Mouse (Mus musculus): Measurements from ENCODE around the gene Zbtb45. TPM values are rescaled to one million over a fixed set of nuclear protein-coding genes. Genes with fewer than 3 reads are reported as not detected.

The Zbtb45 gene
- 10 to 100 TPM; 34.0 to 35.8 TPM for total RNA-seq (2021)
- long read RNA-seq, experiment 1, transcript Zbtb45-201 (3 exons, 2,171 nt): major isoform, 17 of 56 reads
- long read RNA-seq, experiment 1, partial matches to known transcripts: 6 of 56 reads
- long read RNA-seq, experiment 1, other reads (novel, unspliced or antisense): 29 of 56 reads
- long read RNA-seq, experiment 2, transcript Zbtb45-201 (3 exons, 2,171 nt): major isoform, 18 of 49 reads
- long read RNA-seq, experiment 2, partial matches to known transcripts: 7 of 49 reads
- long read RNA-seq, experiment 2, other reads (novel, unspliced or antisense): 22 of 49 reads

GRCm38 (mm10) chr7:13010005-13010908 lies at the start of gene Zbtb45:
Gene Zbtb45, minus strand, starts transcription at chr7:13010034.
- no peak for DNase-seq (ENCODE audit: extremely low spot score in 1 of 2, low spot score in 2 of 2)
- peak within 1 kb of the TSS; percentile 99 for H3K27ac ChIP-seq
- TF ChIP-seq CTCF (IDR thresholded peaks at IDR 0.05): no peak
- H3K4me3 ChIP-seq: peak within 1 kb of the TSS; percentile 83
- intact Hi-C loops (cut with DNase I): no loop called here

DNA sequence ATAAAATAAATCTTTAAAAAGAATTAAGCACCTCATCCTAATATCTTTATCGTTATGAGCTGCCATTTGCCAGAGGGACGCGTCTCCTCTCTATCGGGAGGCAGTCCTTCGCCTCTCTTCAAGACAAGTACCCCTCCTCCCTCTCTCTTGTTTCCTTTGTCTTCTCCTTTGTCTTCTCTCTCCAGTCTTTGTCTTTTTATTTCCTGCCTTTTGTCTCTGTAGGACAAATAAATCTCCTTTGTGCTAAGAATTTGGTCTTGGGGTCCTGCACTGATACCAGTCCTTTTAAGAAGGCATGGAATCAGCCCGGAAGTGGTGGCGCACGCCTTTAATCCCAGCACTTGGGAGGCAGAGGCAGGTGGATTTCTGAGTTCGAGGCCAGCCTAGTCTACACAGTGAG lies 49.7 kb upstream of the Zbtb45 start:
- H3K4me3 ChIP-seq: no peak overlapping the region
- intact Hi-C loops (cut with DNase I): loop anchor here (5.0 kb wide), 3 partner anchors 218 to 453 kb away; partner anchors contain the start of genes Lig1, Zfp329 and Zswim9
- no peak for DNase-seq (ENCODE audit: extremely low spot score in 1 of 2, low spot score in 2 of 2)
- no peak for TF ChIP-seq CTCF (IDR thresholded peaks at IDR 0.05)
- no peak overlapping the region for H3K27ac ChIP-seq

DNA sequence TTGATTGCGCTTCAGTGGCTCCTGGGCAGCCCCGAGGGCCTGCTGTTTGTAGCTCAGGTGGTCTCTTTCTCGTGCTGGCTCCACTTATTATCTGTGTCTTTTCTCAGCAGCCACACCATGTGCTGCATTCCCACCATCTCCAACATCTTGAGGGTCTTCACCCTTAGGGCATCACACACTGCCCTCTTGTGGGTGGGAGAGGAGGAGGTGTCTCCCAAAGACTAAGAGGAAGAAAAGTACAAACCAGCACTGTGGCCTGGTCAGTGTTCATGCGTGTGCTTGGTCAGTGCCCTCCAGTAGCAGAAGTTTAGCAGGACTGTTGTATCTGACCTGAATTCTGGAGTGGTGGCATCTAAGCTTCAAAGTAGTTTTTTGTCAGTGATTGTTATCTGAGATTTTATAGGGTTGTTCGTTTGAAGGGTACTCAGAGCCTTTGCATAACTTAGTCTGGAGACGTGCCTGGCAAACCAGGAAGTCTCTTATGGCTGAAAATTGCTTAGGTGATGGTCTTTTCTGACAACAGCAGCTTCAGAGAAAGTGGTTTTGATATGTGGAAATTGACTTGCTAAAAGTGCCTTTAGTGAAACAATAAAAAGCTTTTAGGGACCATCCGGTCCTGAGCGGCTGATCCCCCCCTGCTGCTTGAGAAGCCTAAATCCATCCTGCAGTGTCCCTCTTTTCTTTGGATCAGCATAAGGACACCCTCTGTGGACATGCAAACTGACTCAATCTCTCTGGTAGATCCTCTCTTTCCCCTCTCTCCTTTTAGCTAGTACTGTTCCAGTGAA lies 47.3 kb upstream of the Zbtb45 start:
- DNase-seq (ENCODE audit: extremely low spot score in 1 of 2, low spot score in 2 of 2): no peak
- intact Hi-C loops (cut with DNase I): loop anchor here (5.0 kb wide), 3 partner anchors 220 to 455 kb away; partner anchors contain the start of genes Lig1, Zfp329 and Zswim9

GRCm38 (mm10) chr7:13054287-13055010 lies 44.6 kb upstream of the Zbtb45 start, which contains the start of gene Mzf1:
Gene Mzf1, minus strand, starts transcription at chr7:13054764.
- Histone ChIP-seq H3K27ac (peak within 1 kb of the TSS; percentile 99), H3K4me3 (peak within 1 kb of the TSS; percentile 66)
- DNase-seq (ENCODE audit: extremely low spot score in 1 of 2, low spot score in 2 of 2): peak; percentile 91 to 96
- intact Hi-C loops (cut with DNase I): loop anchor here (2.0 to 5.0 kb wide), 6 partner anchors 46 to 572 kb away; partner anchors contain the start of genes Lig1, Rps5, Zfp329 and Zswim9
- TF ChIP-seq CTCF (IDR thresholded peaks at IDR 0.05): no peak; the same call in none of the 2 replicates

More for the DNA sequence above, 47.3 kb upstream of the Zbtb45 start:
- Histone ChIP-seq H3K4me3 (no peak overlapping the region), H3K27ac (no peak overlapping the region)
- TF ChIP-seq CTCF (IDR thresholded peaks at IDR 0.05): no peak; the same call in none of the 2 replicates

GRCm38 (mm10) chr7:13053961-13054286 lies 44.1 kb upstream of the Zbtb45 start:
- intact Hi-C loops (cut with DNase I): loop anchor here (2.0 to 5.0 kb wide), 3 partner anchors 45 to 572 kb away; partner anchors contain the start of gene Rps5
- Histone ChIP-seq H3K27ac (peak overlapping the region; percentile 99), H3K4me3 (peak overlapping the region; percentile 66)
- no peak for TF ChIP-seq CTCF (IDR thresholded peaks at IDR 0.05)
- DNase-seq (ENCODE audit: extremely low spot score in 1 of 2, low spot score in 2 of 2): no peak

- TF ChIP-seq CTCF (IDR thresholded peaks at IDR 0.05): no peak
- DNase-seq (ENCODE audit: extremely low spot score in 1 of 2, low spot score in 2 of 2): no peak
- Histone ChIP-seq H3K4me3 (peak overlapping the region; percentile 66), H3K27ac (no peak overlapping the region; the same call in 1 of the 2 replicates)
- intact Hi-C loops (cut with DNase I): loop anchor here (5.0 kb wide), 2 partner anchors 131 to 571 kb away; partner anchors contain the start of gene Rps5
Observed at GRCm38 (mm10) chr7:13053501-13053900, 43.7 kb upstream of the Zbtb45 start.

GRCm38 (mm10) chr7:13053001-13053400 lies 43.2 kb upstream of the Zbtb45 start:
- H3K27ac ChIP-seq: no peak overlapping the region
- intact Hi-C loops (cut with DNase I): loop anchor here (5.0 kb wide), 2 partner anchors 131 to 571 kb away; partner anchors contain the start of gene Rps5
- H3K4me3 ChIP-seq: no peak overlapping the region
- DNase-seq (ENCODE audit: extremely low spot score in 1 of 2, low spot score in 2 of 2): no peak
- no peak for TF ChIP-seq CTCF (IDR thresholded peaks at IDR 0.05)

GRCm38 (mm10) chr7:13046084-13046483 lies 36.2 kb upstream of the Zbtb45 start:
- Histone ChIP-seq H3K27ac (no peak overlapping the region), H3K4me3 (no peak overlapping the region)
- TF ChIP-seq CTCF (IDR thresholded peaks at IDR 0.05): peak; percentile 66
- DNase-seq (ENCODE audit: extremely low spot score in 1 of 2, low spot score in 2 of 2): no peak
- intact Hi-C loops (cut with DNase I): loop anchor here (2.0 kb wide), 1 partner anchor 37 kb away; no protein-coding TSS in a partner anchor

GRCm38 (mm10) chr7:13044254-13044625 lies 34.4 kb upstream of the Zbtb45 start:
- peak overlapping the region; percentile 53 for H3K4me3 ChIP-seq
- DNase-seq (ENCODE audit: extremely low spot score in 1 of 2, low spot score in 2 of 2): no peak
- TF ChIP-seq CTCF (IDR thresholded peaks at IDR 0.05): no peak
- H3K27ac ChIP-seq: peak overlapping the region; percentile 85
- intact Hi-C loops (cut with DNase I): no loop called here

DNA sequence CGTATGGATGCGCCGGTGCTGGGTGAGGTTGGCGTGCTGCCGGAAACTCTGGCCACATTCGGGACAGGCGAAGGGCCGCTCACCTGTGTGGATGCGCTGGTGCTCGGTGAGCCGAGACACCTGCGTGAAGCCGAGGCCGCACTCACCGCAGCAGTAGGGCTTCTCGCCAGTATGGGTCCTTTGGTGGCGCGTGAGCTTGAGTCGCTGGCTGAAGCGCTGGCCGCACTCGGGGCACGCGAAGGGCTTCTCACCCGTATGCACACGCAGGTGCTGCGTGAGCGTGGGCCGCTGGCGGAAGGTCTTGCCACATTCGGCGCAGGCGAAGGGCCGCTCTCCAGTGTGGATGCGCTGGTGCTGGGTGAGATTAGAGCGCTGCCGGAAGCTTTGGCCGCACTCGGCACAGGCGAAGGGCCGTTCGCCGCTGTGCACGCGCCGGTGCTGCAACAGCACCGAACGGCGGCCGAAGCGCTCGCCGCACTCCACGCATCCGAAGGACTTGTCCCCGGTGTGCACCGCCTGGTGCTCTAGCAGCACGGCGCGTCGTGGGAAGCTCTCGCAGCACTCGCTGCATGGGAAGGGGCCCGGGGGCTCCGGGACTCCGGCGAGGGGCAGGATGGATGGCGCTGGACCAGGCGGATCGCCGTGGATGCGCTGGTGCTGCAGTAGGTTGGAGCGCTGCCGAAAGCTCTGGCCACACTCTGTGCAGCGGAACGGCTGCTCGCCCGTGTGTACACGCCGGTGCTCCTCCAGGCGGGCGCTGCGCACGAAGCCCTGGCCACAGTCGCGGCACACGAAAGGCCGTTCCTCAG lies 33.8 kb upstream of the Zbtb45 start:
- peak overlapping the region; percentile 85 for H3K27ac ChIP-seq
- no peak for TF ChIP-seq CTCF (IDR thresholded peaks at IDR 0.05)
- intact Hi-C loops (cut with DNase I): no loop called here
- peak in 1 of 2 experiments; percentile 58 for DNase-seq (ENCODE audit: extremely low spot score in 1 of 2, low spot score in 2 of 2)
- H3K4me3 ChIP-seq: peak overlapping the region; percentile 53
